Mouse (Mus musculus) T-helper 17 cell (primary cell): ENCODE data around the gene Rpf1.

Experiments
- in situ Hi-C, 2 experiments: fragments of 300-600 bp; cut with MboI, MseI; formaldehyde crosslinking; loops; 1 replicate in 1 of 2; 2 replicates in 1 of 2; pipeline ENCODE4 v1.15.1; 2025; ENCODE audit warnings: high pct_unique_total_duplicates in 2 of 2

Gene Rpf1

GRCm38 (mm10) chr3:146520798-146521651 lies at the start of gene Rpf1:
Gene Rpf1, minus strand, starts transcription at chr3:146521429.
- in situ Hi-C loops: loop anchor here (5.0 to 25.0 kb wide), 4 partner anchors 36 to 1959 kb away; partner anchors contain the start of genes Hs2st1 (in 1 of the 2), Selenof (in 1 of the 2) and Sh3glb1 (in 1 of the 2)

- in situ Hi-C loops: no loop called here
These were observed 49.7 kb upstream of the Rpf1 start for GRCm38 (mm10) chr3:146570939-146571338.

GRCm38 (mm10) chr3:146570148-146570782 lies 49.0 kb upstream of the Rpf1 start, which contains the start of gene Uox:
Gene Uox, plus strand, starts transcription at chr3:146570426.
- in situ Hi-C loops: no loop called here

DNA sequence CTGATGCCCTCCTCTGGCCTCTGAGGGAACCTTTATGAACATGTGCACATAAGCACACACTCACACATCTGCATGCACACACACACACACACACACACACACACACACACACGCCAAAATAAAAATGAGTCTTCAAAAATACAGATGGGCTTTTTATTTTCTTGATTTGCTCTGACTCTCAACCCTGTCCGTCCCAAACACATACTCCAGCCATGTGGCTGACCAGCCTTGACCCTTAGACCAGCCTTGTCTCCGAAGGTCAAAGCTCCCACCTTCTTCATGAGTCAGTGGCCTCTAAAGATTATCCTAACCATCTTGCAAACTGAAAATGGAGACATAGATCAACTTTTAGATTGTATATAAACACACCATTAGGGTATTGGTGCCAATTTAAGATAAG lies 48.4 kb upstream of the Rpf1 start:
- in situ Hi-C loops: loop anchor here (10.0 kb wide), 2 partner anchors 215 to 345 kb away; no protein-coding TSS in a partner anchor

DNA sequence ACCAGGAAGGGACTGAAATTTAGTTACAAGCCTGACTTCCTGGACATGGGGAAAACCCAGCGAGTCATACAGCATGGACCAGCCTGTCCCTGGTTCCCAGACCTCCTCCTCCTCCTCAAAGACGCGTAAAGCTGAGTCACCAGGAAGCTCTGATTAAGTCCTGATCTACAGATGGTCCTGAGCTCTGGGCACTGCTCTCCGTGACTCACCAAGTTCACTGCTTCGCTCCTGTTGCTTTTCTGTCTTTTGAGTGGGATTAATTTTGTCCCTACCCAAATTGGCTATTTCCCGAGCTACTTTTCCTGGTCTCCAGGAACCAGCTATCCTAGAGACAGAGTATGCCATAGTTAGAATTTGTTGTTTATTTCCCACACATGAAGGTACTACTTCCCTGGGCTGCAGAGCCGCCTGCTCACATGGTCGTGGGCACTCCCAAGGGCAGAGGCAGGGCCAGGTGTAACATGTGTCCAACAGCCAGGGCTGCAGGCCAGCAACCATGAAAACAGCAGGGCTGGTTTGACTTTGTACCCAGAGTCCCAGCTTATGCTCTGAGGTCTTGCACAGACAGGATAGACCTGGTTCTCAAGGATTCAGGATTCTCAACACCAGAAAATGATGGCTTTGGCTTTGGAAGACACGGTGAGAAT lies 46.8 kb upstream of the Rpf1 start:
- in situ Hi-C loops: loop anchor here (10.0 kb wide), 2 partner anchors 217 to 347 kb away; no protein-coding TSS in a partner anchor

DNA sequence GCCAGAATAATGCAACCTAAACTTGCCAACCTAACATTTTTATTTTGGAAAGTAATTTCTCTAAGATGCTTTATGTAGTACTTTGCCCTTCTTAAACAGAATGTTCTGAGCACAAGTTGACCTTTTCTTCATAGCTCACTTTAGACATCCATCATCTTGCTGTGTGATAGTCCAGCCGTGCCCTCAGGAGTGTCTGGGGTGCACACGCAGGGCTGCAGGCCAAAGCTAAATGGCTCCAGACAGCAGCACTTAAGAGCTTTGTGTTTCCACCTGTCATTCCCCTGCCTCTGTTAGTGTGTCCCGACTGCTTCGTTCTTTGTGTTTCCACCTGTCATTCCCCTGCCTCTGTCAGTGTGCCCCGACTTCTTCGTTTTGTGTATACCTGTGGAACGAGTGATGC lies 46.1 kb upstream of the Rpf1 start:
- in situ Hi-C loops: loop anchor here (10.0 kb wide), 2 partner anchors 217 to 347 kb away; no protein-coding TSS in a partner anchor

- in situ Hi-C loops: loop anchor here (10.0 kb wide), 2 partner anchors 220 to 350 kb away; no protein-coding TSS in a partner anchor
These were observed 43.8 kb upstream of the Rpf1 start for GRCm38 (mm10) chr3:146565065-146565411.

DNA sequence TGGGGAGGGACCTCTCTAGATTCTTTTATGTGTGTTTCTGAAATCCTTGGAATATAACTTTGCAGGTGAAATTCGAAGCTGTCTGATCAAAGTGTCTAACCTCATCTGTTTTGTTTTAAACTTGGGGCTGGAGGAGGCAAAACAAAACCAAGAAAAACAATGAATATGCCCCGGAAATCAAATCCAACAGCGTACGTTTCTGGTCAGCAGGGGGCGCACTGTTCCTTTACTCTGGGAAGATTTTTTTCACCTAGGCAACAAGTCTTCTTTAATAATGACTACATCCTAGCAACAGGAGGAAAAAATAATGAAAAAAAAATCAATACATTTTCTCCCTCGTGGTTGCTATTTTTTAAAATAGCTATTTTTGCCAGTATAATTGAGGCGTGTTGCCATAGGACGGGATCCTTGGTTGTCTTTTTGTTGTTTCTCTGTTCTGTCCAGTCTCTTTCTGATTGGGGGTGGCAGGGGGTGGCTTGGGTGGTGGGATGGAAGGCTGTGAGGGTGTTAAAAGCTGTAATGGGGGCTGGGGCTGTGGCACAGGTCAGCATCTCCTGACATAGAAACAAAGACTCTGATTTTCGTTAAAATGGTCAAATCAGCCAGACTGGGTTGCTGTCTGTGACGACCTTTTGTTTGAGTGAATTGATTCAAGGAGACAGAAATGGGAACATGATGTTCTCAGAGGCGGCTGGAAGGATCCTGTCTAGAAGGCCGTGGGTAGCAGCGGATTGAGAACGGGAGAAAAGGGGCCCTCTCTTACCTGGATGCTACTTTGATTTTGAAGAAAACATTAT lies 43.2 kb upstream of the Rpf1 start:
- in situ Hi-C loops: loop anchor here (5.0 to 10.0 kb wide), 3 partner anchors 220 to 353 kb away; no protein-coding TSS in a partner anchor

- in situ Hi-C loops: loop anchor here (5.0 to 10.0 kb wide), 3 partner anchors 222 to 354 kb away; no protein-coding TSS in a partner anchor
These were observed 41.7 kb upstream of the Rpf1 start for GRCm38 (mm10) chr3:146562936-146563335.

DNA sequence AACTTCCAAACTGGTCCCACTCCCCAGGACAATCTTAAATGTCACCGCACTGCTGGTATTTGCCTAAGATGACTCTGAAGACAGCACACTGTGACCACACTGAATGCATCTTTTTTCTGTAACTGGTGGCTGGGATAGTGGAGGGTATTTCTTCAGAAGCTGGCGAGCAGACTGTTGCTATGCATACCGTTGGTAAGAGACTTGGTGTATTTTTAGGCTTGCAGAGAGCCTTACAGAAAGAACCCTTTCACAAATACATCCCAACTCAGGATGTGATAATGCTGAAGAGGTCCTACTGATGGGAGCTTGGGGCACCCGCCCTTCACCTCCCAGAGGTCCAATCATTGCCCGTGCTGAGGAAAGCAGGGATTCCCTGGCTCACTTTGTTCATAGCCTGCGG lies 36.3 kb upstream of the Rpf1 start:
- in situ Hi-C loops: loop anchor here in 1 of 2 experiments (5.0 kb wide), 1 partner anchor 35 kb away; the partner anchor contains the start of gene Rpf1

- in situ Hi-C loops: loop anchor here in 1 of 2 experiments (5.0 kb wide), 1 partner anchor 34 kb away; the partner anchor contains the start of gene Rpf1
These were observed 35.3 kb upstream of the Rpf1 start for GRCm38 (mm10) chr3:146556567-146556966.

DNA sequence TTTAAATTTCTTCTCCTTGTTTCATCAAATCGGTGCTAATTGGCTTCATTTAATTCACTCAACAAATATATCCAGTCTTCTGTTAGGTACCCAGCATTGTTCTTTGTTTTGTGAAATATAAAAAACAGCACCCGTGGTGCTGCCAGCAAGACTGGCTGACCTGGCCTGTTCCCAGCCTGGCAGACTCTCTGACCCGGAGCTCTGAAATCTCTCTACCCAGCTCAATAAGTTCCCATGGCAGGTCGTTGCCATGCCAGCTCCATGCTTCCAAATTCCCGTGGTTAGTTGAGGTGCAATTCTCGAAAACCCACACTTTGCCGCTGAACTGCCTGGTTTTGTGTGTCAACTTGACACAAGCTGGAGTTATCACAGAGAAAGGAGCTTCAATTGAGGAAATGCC lies 33.6 kb upstream of the Rpf1 start:
- in situ Hi-C loops: loop anchor here in 1 of 2 experiments (5.0 kb wide), 1 partner anchor 33 kb away; the partner anchor contains the start of gene Rpf1

GRCm38 (mm10) chr3:146543632-146544031 lies 22.4 kb upstream of the Rpf1 start:
- in situ Hi-C loops: no loop called here

DNA sequence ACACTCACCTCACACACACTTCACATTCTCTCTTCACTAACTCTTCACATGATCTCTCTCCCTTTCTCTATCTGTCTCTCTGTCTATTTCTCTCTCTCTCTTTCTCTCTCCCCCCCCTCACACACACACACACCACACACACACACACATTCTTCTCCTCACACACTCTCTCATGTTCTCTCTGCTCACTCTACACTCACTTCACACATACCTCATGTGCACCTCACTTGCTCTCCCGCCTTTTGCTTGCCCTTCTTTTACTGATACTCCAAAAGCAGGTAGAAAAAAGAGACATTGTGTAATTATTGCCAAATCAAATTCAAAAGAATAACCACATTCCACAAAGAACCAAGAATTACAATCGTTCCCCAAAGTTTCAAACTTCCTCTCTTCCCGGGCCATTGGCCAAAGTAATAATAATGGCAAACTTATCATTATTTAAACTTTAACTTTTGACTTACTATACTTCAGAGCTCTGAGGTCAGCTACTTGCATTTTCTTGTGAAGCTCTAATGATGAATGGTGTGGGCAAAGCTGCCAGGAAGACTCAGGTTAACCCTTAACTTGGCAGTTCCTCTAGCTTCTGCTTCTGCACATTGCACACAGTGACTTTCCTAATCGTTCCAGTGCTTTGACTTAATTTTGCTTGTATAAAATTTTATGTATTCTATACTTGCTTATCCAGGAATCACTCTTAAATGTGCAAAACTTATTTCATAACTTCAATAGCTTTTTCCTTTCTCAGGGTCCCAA lies 19.5 kb upstream of the Rpf1 start:
- in situ Hi-C loops: no loop called here

GRCm38 (mm10) chr3:146534986-146535385 lies 13.8 kb upstream of the Rpf1 start:
- in situ Hi-C loops: no loop called here

GRCm38 (mm10) chr3:146528335-146528734 lies 7.1 kb upstream of the Rpf1 start:
- in situ Hi-C loops: loop anchor here in 1 of 2 experiments (10.0 kb wide), 1 partner anchor 386 kb away; no protein-coding TSS in a partner anchor

DNA sequence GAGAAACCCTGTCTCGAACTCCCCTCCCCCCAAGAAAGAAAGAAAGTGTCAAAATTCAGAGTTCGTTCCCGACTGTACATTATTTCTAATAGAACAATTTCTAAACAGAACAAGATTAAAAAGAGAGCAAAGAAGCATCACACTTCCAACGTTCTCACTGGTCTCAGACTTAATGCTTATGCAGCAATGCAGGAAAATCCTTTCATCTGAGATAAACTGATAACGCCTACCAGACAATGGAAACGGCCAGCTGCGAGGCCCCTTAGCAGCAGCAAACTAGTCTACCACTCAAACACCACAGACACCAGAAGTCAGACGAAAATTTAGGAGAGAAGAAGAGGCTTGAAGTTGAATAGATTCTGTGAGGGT lies 407 bp upstream of the Rpf1 start:
- in situ Hi-C loops: loop anchor here (5.0 to 25.0 kb wide), 4 partner anchors 36 to 1959 kb away; partner anchors contain the start of genes Hs2st1 (in 1 of the 2), Selenof (in 1 of the 2) and Sh3glb1 (in 1 of the 2)

- in situ Hi-C loops: loop anchor here (5.0 to 25.0 kb wide), 4 partner anchors 37 to 1958 kb away; partner anchors contain the start of genes Hs2st1 (in 1 of the 2), Selenof (in 1 of the 2) and Sh3glb1 (in 1 of the 2)
These were observed 917 bp downstream of the Rpf1 start for GRCm38 (mm10) chr3:146520226-146520797.

- in situ Hi-C loops: loop anchor here in 1 of 2 experiments (25.0 kb wide), 2 partner anchors 1794 to 1944 kb away; partner anchors contain the start of genes Hs2st1, Selenof and Sh3glb1
These were observed 14.5 kb downstream of the Rpf1 start for GRCm38 (mm10) chr3:146506711-146507110.
